Mouse (Mus musculus) frontal cortex, postnatal 36 days (tissue): ENCODE data around the gene Cyth3.

Source experiments
- DNase-seq, 2 experiments: peaks; one replicate each; pipeline ENCODE4 v3.0.0; 2022; ENCODE audit warnings: low spot score in 2 of 2

Gene Cyth3

GRCm38 (mm10) chr5:143706030-143706821 lies 84.0 kb downstream of the Cyth3 start:
- DNase-seq = no peak

GRCm38 (mm10) chr5:143706822-143707200 lies 84.6 kb downstream of the Cyth3 start:
- no peak for DNase-seq

- DNase-seq = peak; percentile 56 to 77
These were observed 89.1 kb downstream of the Cyth3 start for GRCm38 (mm10) chr5:143711326-143711725.

- DNase-seq = no peak
These were observed 90.0 kb downstream of the Cyth3 start for GRCm38 (mm10) chr5:143712011-143712800.

- DNase-seq = no peak
These were observed 99.7 kb downstream of the Cyth3 start for GRCm38 (mm10) chr5:143721962-143722361.

GRCm38 (mm10) chr5:143730915-143731314 lies 108.7 kb downstream of the Cyth3 start:
- DNase-seq = no peak

GRCm38 (mm10) chr5:143731483-143732112 lies 109.4 kb downstream of the Cyth3 start:
- no peak for DNase-seq

- peak; percentile 95 to 97 for DNase-seq
These were observed 110.1 kb downstream of the Cyth3 start, which contains the start of gene Usp42 for GRCm38 (mm10) chr5:143732180-143732891. Usp42 (minus strand) TSS chr5:143732280.

- no peak for DNase-seq
These were observed 127.5 kb downstream of the Cyth3 start for GRCm38 (mm10) chr5:143749630-143750208.

GRCm38 (mm10) chr5:143755529-143756141 lies 133.4 kb downstream of the Cyth3 start:
- no peak for DNase-seq

- peak; percentile 91 to 96 for DNase-seq
These were observed 135.7 kb downstream of the Cyth3 start for GRCm38 (mm10) chr5:143757755-143758443.

GRCm38 (mm10) chr5:143759554-143759953 lies 137.3 kb downstream of the Cyth3 start:
- DNase-seq = no peak
